Mouse (Mus musculus) lung, adult 2 months (tissue): ENCODE data around the gene Stk4. TPM values are rescaled to one million over a fixed set of nuclear protein-coding genes. Genes with fewer than 3 reads are reported as not detected.

Experiments
- DNase-seq: peaks from one replicate; pipeline ENCODE4 v3.0.0; 2022
- H3K4me1 ChIP-seq: fragments of 200-500 bp; 2 replicates; pipeline ENCODE4 v1.6.1; 2011; ENCODE audit warnings: low read length; ENCODE audit not compliant: control insufficient read depth, insufficient read depth
- H3K4me3 ChIP-seq: fragments of 200-500 bp; replicated peaks from 2 replicates; pipeline ENCODE3; 2011; ENCODE audit warnings: low read depth, mild to moderate bottlenecking, control low read depth, low read length; ENCODE audit errors: extremely low read depth
- CTCF ChIP-seq: fragments of 200-500 bp; IDR thresholded peaks from 2 replicates; pipeline ENCODE4 v1.5.1; 2011; ENCODE audit warnings: mild to moderate bottlenecking, low read length, control low read depth; ENCODE audit not compliant: insufficient read depth
- POLR2A ChIP-seq: fragments of 200-500 bp; IDR thresholded peaks from 2 replicates; pipeline ENCODE4 v1.6.1; 2011; ENCODE audit warnings: low read depth, mild to moderate bottlenecking, control low read depth, low read length, borderline replicate concordance; ENCODE audit errors: extremely low read depth
- WGBS: fragments of 180-500 bp; shearing (Covaris S2); methylation state at CpG from one replicate; pipeline ENCODE4 v1.1.7; 2018; 5-methylcytosine and 5-hydroxymethylcytosine counted together
- polyA plus RNA-seq: library from polyadenylated mRNA; depleted of rRNA; stranded (reverse); fragments of >200 nt; gene quantifications from 2 replicates; pipeline ENCODE4 v1.2.3, GENCODE M21; 2012

Gene Stk4
- polyA plus RNA-seq, 1 experiment: 31.3 TPM

- TF ChIP-seq POLR2A (no peak), CTCF (no peak)
- peaks cover 5% of the 10 kb centered on the region for H3K4me1 ChIP-seq
- 81% methylated on average over 10 of the region's 10 CpGs for WGBS
- H3K4me3 ChIP-seq: no peak overlapping the region
- DNase-seq: no peak
Observed at GRCm38 (mm10) chr2:164115531-164115930, 45.4 kb downstream of the Stk4 start.

- DNase-seq: no peak
- Histone ChIP-seq H3K4me3 (no peak overlapping the region), H3K4me1 (no peaks in the 10 kb centered on the region)
- TF ChIP-seq POLR2A (no peak), CTCF (no peak)
- 95% methylated on average over 6 of the region's 6 CpGs for WGBS
Observed at GRCm38 (mm10) chr2:164119503-164119902, 49.4 kb downstream of the Stk4 start.

GRCm38 (mm10) chr2:164123169-164123766 is 53.1 kb downstream of the Stk4 start:
- 64% methylated on average over 5 of the region's 5 CpGs for WGBS
- no peak for DNase-seq
- H3K4me1 ChIP-seq: peaks cover 3% of the 10 kb centered on the region; the same call in 1 of the 2 replicates

GRCm38 (mm10) chr2:164126533-164126955 is 56.4 kb downstream of the Stk4 start:
- Histone ChIP-seq H3K4me3 (no peak overlapping the region), H3K4me1 (peaks cover 3% of the 10 kb centered on the region; the same call in 1 of the 2 replicates)
- peak; percentile 31 for DNase-seq
- TF ChIP-seq CTCF (peak; percentile 61), POLR2A (no peak)
- 69% methylated on average over 13 of the region's 13 CpGs for WGBS

More at GRCm38 (mm10) chr2:164123169-164123766, 53.1 kb downstream of the Stk4 start:
- H3K4me3 ChIP-seq: no peak overlapping the region
- TF ChIP-seq POLR2A (no peak), CTCF (no peak)

GRCm38 (mm10) chr2:164127297-164127696 is 57.2 kb downstream of the Stk4 start:
- peaks cover 3% of the 10 kb centered on the region; the same call in 1 of the 2 replicates for H3K4me1 ChIP-seq
- no peak overlapping the region for H3K4me3 ChIP-seq
- DNase-seq: no peak
- 75% methylated on average over 2 of the region's 2 CpGs for WGBS
- TF ChIP-seq POLR2A: no peak
- TF ChIP-seq CTCF: no peak

- no peak overlapping the region for H3K4me3 ChIP-seq
- H3K4me1 ChIP-seq: peaks cover 3% of the 10 kb centered on the region; the same call in 1 of the 2 replicates
- no peak for TF ChIP-seq CTCF
- no peak for TF ChIP-seq POLR2A
- WGBS: 87% methylated on average over 12 of the region's 12 CpGs
- no peak for DNase-seq
Observed at GRCm38 (mm10) chr2:164128576-164129411, 58.7 kb downstream of the Stk4 start.

GRCm38 (mm10) chr2:164131586-164131985 is 61.5 kb downstream of the Stk4 start:
- TF ChIP-seq CTCF: no peak
- H3K4me3 ChIP-seq: no peak overlapping the region
- DNase-seq: no peak
- peaks cover 6% of the 10 kb centered on the region; the same call in 1 of the 2 replicates for H3K4me1 ChIP-seq
- WGBS: 97% methylated on average over 1 of the region's 1 CpGs

GRCm38 (mm10) chr2:164134563-164134962 is 64.4 kb downstream of the Stk4 start:
- TF ChIP-seq POLR2A: no peak
- TF ChIP-seq CTCF: peak; percentile 51
- WGBS: 49% methylated on average over 6 of the region's 6 CpGs
- Histone ChIP-seq H3K4me3 (no peak overlapping the region), H3K4me1 (peaks cover 3% of the 10 kb centered on the region; the same call in 1 of the 2 replicates)
- no peak for DNase-seq

GRCm38 (mm10) chr2:164135367-164135766 is 65.2 kb downstream of the Stk4 start:
- Histone ChIP-seq H3K4me3 (no peak overlapping the region), H3K4me1 (peaks cover 7% of the 10 kb centered on the region; the same call in 1 of the 2 replicates)
- WGBS: 52% methylated on average over 1 of the region's 1 CpGs
- no peak for TF ChIP-seq POLR2A
- no peak for TF ChIP-seq CTCF
- DNase-seq: no peak

GRCm38 (mm10) chr2:164136393-164136792 is 66.3 kb downstream of the Stk4 start:
- Histone ChIP-seq H3K4me1 (peaks cover 7% of the 10 kb centered on the region; the same call in 1 of the 2 replicates), H3K4me3 (no peak overlapping the region)
- DNase-seq: no peak
- 32% methylated on average over 2 of the region's 2 CpGs for WGBS
- TF ChIP-seq POLR2A (no peak), CTCF (0 out of 2 replicates have a peak, but pooled peaks have one; percentile 8)
